Mouse (Mus musculus) limb, embryonic 12.5 days (tissue): Measurements from ENCODE around the gene Spocd1. TPM values are rescaled to one million over a fixed set of nuclear protein-coding genes. Genes with fewer than 3 reads are reported as not detected.
A peak's percentile ranks its signal among the peaks of the same experiment; 100 is the strongest.

Experiments used
- ATAC-seq: fragments of 200-750 bp; cut with Nextera tagmentation; 2 replicates; pipeline ENCODE4 v1.8.0; 2017; ENCODE audit warnings: low read depth, moderate TSS enrichment; ENCODE audit not compliant: insufficient number of reproducible peaks, insufficient read depth, low FRiP score, low TSS enrichment
- H3K27ac ChIP-seq: fragments of 300-500 bp; sonication (generic); 2 replicates; pipeline ENCODE4 v1.5.1; 2016; ENCODE audit warnings: mild to moderate bottlenecking, moderate library complexity
- H3K27me3 ChIP-seq: fragments of 300-500 bp; sonication (generic); 2 replicates; pipeline ENCODE4 v1.6.1; 2016; ENCODE audit warnings: mild to moderate bottlenecking, moderate library complexity
- H3K36me3 ChIP-seq: fragments of 300-500 bp; sonication (generic); 2 replicates; pipeline ENCODE4 v1.6.1; 2016; ENCODE audit warnings: mild to moderate bottlenecking, moderate library complexity
- H3K4me1 ChIP-seq: fragments of 300-500 bp; sonication (generic); replicated peaks from 2 replicates; pipeline ENCODE4 v1.6.1; 2016
- H3K4me2 ChIP-seq: fragments of 300-500 bp; sonication (generic); 2 replicates; pipeline ENCODE4 v1.6.1; 2016; ENCODE audit warnings: mild to moderate bottlenecking, moderate library complexity
- H3K4me3 ChIP-seq: fragments of 300-500 bp; sonication (generic); replicated peaks from 2 replicates; pipeline ENCODE4 v1.5.1; 2016; ENCODE audit warnings: mild to moderate bottlenecking
- H3K9ac ChIP-seq: fragments of 300-500 bp; sonication (generic); replicated peaks from 2 replicates; pipeline ENCODE4 v1.6.1; 2016; ENCODE audit warnings: mild to moderate bottlenecking, moderate library complexity
- H3K9me3 ChIP-seq: fragments of 300-500 bp; sonication (generic); 2 replicates; pipeline ENCODE4 v1.6.1; 2016; ENCODE audit warnings: mild to moderate bottlenecking, moderate library complexity
- WGBS: fragments of 180-500 bp; shearing (Covaris S2); methylation state at CpG from one replicate; pipeline ENCODE4 v1.1.7; 2016; 5-methylcytosine and 5-hydroxymethylcytosine counted together
- polyA plus RNA-seq: library from polyadenylated mRNA; unstranded; fragments of >200 nt; fragmentation: Nextera tagmentation; extraction: Ambion mirVana; gene quantifications from 2 replicates; pipeline ENCODE4 v1.2.1, GENCODE M21; 2016

Gene Spocd1
- polyA plus RNA-seq, 1 experiment from 2014 or later, result not detected

GRCm38 (mm10) chr4:129905032-129905431 lies 24.0 kb upstream of the Spocd1 start:
- Histone ChIP-seq H3K27me3 (no peaks in the 10 kb centered on the region), H3K4me3 (no peak overlapping the region), H3K9ac (no peak overlapping the region), H3K9me3 (0 out of 2 replicates have a peak, but pooled peaks cover 3% of the 10 kb centered on the region), H3K27ac (no peak overlapping the region), H3K4me2 (no peak overlapping the region), H3K36me3 (no peaks in the 10 kb centered on the region), H3K4me1 (peaks cover 15% of the 10 kb centered on the region)
- WGBS, result 84% methylated on average over 3 of the region's 3 CpGs
- ATAC-seq, result no peak

DNA sequence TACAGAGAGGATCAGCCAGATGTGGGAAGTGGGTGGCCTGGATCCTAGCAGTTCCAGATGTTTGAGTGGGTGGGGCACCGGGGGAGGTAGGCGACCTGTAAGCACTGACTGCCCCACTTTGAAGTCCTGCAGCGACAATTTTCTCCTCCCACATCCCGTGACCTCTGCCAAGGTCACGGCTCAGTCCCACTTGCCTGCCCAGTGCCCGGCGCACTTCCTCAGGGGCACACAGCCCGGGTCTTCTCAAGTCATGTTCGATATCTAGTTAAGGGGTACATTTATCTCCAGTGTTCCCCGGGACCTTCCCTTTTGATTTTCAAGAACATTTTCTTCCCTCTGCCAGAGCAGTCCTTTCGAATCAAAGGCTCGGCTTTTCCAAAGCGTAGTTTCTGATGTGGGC lies 23.0 kb upstream of the Spocd1 start:
- Histone ChIP-seq H3K9ac (no peak overlapping the region), H3K4me1 (peaks cover 15% of the 10 kb centered on the region), H3K27me3 (no peaks in the 10 kb centered on the region), H3K4me3 (no peak overlapping the region), H3K27ac (no peak overlapping the region), H3K36me3 (no peaks in the 10 kb centered on the region), H3K9me3 (0 out of 2 replicates have a peak, but pooled peaks cover 3% of the 10 kb centered on the region), H3K4me2 (no peak overlapping the region)
- WGBS, result 39% methylated on average over 13 of the region's 13 CpGs
- no peak for ATAC-seq

DNA sequence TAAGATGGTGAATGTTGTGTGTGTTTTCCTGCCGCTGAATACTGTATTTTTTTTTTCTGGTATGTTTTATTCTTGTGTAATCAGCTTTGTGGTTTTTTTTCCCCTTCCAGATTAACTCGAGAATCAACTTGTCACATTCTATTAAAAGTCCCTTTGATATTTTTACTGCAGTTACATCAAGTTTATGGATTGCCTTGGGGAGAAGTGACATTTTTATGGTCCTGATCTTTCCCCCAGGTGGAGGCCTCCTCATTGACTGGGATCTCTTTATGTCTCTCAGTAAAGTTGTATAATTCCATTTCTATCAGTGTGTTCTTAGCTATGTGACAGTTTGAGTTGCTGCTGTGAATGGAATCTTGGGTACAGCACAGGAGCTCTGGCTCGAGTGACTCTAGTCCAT lies 20.2 kb upstream of the Spocd1 start:
- WGBS, result 15% methylated on average over 3 of the region's 3 CpGs
- no peak overlapping the region for H3K27ac ChIP-seq
- no peak overlapping the region for H3K4me2 ChIP-seq
- no peaks in the 10 kb centered on the region for H3K36me3 ChIP-seq
- H3K4me3 ChIP-seq, result no peak overlapping the region
- 0 out of 2 replicates have a peak, but pooled peaks cover 3% of the 10 kb centered on the region for H3K9me3 ChIP-seq
- H3K9ac ChIP-seq, result no peak overlapping the region
- no peak for ATAC-seq
- peaks cover 20% of the 10 kb centered on the region for H3K4me1 ChIP-seq
- H3K27me3 ChIP-seq, result 0 out of 2 replicates have a peak, but pooled peaks cover 2% of the 10 kb centered on the region

DNA sequence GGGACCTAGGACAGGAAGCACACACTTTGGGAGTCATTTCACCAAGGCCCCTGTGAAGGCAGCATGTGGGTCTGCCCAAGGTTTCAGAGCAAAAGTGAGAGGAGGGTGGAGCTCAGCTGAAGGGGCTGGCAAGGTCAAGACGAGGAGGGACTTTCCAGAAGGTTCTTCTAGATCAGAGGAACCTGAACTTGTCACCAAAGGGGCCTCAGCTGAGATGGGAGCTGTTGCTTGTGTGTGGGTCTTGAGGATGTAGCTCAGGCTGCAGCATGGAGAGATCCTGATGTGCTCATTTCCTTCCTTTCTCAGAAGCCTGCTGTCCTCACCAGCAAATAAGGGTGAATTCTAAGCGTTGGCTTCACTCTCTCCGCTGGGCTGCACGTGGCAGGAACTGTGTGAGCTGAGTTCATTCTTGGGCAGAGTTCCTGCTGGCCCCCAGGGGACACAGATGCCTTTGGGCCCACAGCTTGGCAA lies 19.8 kb upstream of the Spocd1 start:
- Histone ChIP-seq H3K4me2 (no peak overlapping the region), H3K4me3 (no peak overlapping the region), H3K36me3 (no peaks in the 10 kb centered on the region), H3K9ac (no peak overlapping the region), H3K9me3 (0 out of 2 replicates have a peak, but pooled peaks cover 3% of the 10 kb centered on the region), H3K4me1 (peaks cover 24% of the 10 kb centered on the region), H3K27me3 (0 out of 2 replicates have a peak, but pooled peaks cover 4% of the 10 kb centered on the region), H3K27ac (no peak overlapping the region)
- WGBS, result 48% methylated on average over 4 of the region's 4 CpGs
- ATAC-seq, result no peak

GRCm38 (mm10) chr4:129912998-129913397 lies 16.1 kb upstream of the Spocd1 start:
- H3K4me2 ChIP-seq, result no peak overlapping the region
- no peak overlapping the region for H3K27ac ChIP-seq
- H3K9ac ChIP-seq, result no peak overlapping the region
- H3K4me1 ChIP-seq, result peaks cover 21% of the 10 kb centered on the region
- no peak overlapping the region for H3K4me3 ChIP-seq
- ATAC-seq, result no peak
- no peaks in the 10 kb centered on the region for H3K36me3 ChIP-seq
- 75% methylated on average over 3 of the region's 3 CpGs for WGBS
- peaks cover 16% of the 10 kb centered on the region; the same call in 1 of the 2 replicates for H3K27me3 ChIP-seq
- no peaks in the 10 kb centered on the region for H3K9me3 ChIP-seq

GRCm38 (mm10) chr4:129913761-129914644 lies 15.0 kb upstream of the Spocd1 start:
- H3K9me3 ChIP-seq, result no peaks in the 10 kb centered on the region
- peaks cover 26% of the 10 kb centered on the region for H3K4me1 ChIP-seq
- no peaks in the 10 kb centered on the region for H3K36me3 ChIP-seq
- H3K27me3 ChIP-seq, result peaks cover 16% of the 10 kb centered on the region; the same call in 1 of the 2 replicates
- no peak overlapping the region for H3K9ac ChIP-seq
- peak overlapping the region; percentile 27 for H3K4me2 ChIP-seq
- no peak for ATAC-seq
- no peak overlapping the region for H3K4me3 ChIP-seq
- no peak overlapping the region for H3K27ac ChIP-seq
- 12% methylated on average over 16 of the region's 16 CpGs for WGBS

DNA sequence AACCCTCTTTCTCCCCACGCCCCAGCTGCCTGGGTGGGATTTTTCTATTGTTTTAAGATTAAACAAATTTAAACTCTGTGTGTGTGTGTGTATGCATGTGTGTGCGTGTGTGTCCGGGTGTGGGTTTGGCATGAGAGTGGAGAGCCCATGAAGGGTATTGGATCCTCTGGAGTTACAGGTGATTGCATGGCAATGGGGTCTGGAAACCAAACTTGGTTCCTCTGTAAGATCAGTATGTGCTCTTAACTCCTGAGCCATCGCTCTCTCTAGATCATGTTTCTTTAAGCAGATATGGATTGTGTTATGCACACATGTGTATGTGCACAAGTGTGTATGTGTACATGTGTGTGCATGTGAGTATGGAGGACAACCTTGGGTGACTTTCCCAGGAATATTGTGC lies 14.4 kb upstream of the Spocd1 start:
- Histone ChIP-seq H3K4me1 (peaks cover 20% of the 10 kb centered on the region), H3K9ac (no peak overlapping the region), H3K4me3 (no peak overlapping the region), H3K4me2 (no peak overlapping the region), H3K9me3 (no peaks in the 10 kb centered on the region), H3K36me3 (no peaks in the 10 kb centered on the region), H3K27ac (no peak overlapping the region), H3K27me3 (peaks cover 16% of the 10 kb centered on the region; the same call in 1 of the 2 replicates)
- ATAC-seq, result no peak
- WGBS, result 79% methylated on average over 4 of the region's 4 CpGs

DNA sequence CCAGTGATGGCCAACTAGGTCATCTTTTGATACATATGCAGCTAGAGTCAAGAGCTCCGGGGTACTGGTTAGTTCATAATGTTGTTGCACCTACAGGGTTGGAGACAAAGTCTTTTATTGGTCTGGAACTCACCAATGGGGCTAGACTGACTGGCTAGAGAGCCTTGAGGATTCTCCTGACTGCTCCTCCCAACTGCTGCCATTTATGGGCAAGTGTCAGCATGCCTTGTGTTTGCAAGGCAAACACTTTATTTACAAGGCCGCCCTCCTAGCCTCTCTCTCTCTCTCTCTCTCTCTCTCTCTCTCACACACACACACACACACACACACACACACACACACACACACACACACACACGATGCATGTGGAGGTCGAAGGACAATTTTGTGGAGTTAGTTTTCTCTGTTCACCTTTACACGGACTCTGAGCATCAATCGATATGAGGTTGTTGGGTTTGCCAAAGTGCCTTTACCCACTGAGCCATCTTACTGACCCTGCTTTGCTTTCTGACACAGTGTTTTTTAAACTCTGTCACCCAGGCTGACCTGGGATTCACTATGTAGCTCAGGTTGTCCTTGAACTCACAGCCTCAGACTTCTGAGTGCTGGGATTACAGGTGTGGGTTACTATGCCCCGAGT lies 13.6 kb upstream of the Spocd1 start:
- no peak overlapping the region for H3K4me3 ChIP-seq
- no peak overlapping the region for H3K9ac ChIP-seq
- no peak overlapping the region for H3K4me2 ChIP-seq
- no peak overlapping the region for H3K27ac ChIP-seq
- no peaks in the 10 kb centered on the region for H3K9me3 ChIP-seq
- peaks cover 16% of the 10 kb centered on the region; the same call in 1 of the 2 replicates for H3K27me3 ChIP-seq
- 87% methylated on average over 6 of the region's 7 CpGs for WGBS
- no peak for ATAC-seq
- peaks cover 20% of the 10 kb centered on the region for H3K4me1 ChIP-seq
- no peaks in the 10 kb centered on the region for H3K36me3 ChIP-seq

GRCm38 (mm10) chr4:129916159-129916558 lies 12.9 kb upstream of the Spocd1 start:
- Histone ChIP-seq H3K27me3 (peaks cover 16% of the 10 kb centered on the region; the same call in 1 of the 2 replicates), H3K9me3 (no peaks in the 10 kb centered on the region), H3K9ac (no peak overlapping the region), H3K36me3 (no peaks in the 10 kb centered on the region), H3K27ac (no peak overlapping the region), H3K4me3 (no peak overlapping the region), H3K4me1 (peaks cover 20% of the 10 kb centered on the region), H3K4me2 (no peak overlapping the region)
- 55% methylated on average over 2 of the region's 2 CpGs for WGBS
- ATAC-seq, result no peak

GRCm38 (mm10) chr4:129917016-129917603 lies 11.9 kb upstream of the Spocd1 start:
- Histone ChIP-seq H3K9me3 (no peaks in the 10 kb centered on the region), H3K36me3 (no peaks in the 10 kb centered on the region), H3K27me3 (peaks cover 16% of the 10 kb centered on the region; the same call in 1 of the 2 replicates), H3K9ac (no peak overlapping the region), H3K4me2 (no peak overlapping the region), H3K27ac (no peak overlapping the region), H3K4me1 (peaks cover 20% of the 10 kb centered on the region), H3K4me3 (no peak overlapping the region)
- ATAC-seq, result no peak
- WGBS, result 65% methylated on average over 8 of the region's 8 CpGs

DNA sequence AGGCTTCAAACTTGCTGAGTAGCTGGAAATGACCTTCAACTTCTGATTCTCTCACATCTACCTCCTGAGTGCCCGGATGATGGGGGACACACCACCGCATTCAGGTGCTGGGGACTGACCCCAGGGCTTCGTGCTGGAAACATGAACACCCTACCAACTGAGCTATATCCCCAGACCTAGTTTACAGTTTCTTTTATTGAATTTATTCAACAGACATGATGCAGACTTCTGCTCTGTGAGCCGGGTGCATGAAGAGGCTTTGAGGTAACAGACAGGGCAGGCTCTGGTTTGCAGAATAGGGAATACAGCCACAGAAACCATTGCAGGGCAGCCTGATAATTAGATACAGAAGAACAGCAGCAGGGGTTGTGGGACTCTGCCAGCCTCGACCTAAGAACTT lies 10.6 kb upstream of the Spocd1 start:
- no peak overlapping the region for H3K9ac ChIP-seq
- peaks cover 18% of the 10 kb centered on the region for H3K4me1 ChIP-seq
- WGBS, result 61% methylated on average over 5 of the region's 5 CpGs
- no peak overlapping the region for H3K4me3 ChIP-seq
- no peak for ATAC-seq
- peaks cover 16% of the 10 kb centered on the region; the same call in 1 of the 2 replicates for H3K27me3 ChIP-seq
- no peaks in the 10 kb centered on the region for H3K9me3 ChIP-seq
- no peak overlapping the region for H3K27ac ChIP-seq
- H3K36me3 ChIP-seq, result no peaks in the 10 kb centered on the region
- H3K4me2 ChIP-seq, result no peak overlapping the region
